Mouse (Mus musculus) hindbrain, embryonic 12.5 days (tissue): ENCODE data around the gene Dmrta2. TPM values are rescaled to one million over a fixed set of nuclear protein-coding genes. Genes with fewer than 3 reads are reported as not detected.

Experiments
- ATAC-seq: fragments of 200-750 bp; cut with Nextera tagmentation; 2 replicates; pipeline ENCODE4 v1.8.0; 2017; ENCODE audit warnings: moderate TSS enrichment; ENCODE audit not compliant: low FRiP score
- H3K27ac ChIP-seq: fragments of 300-500 bp; sonication (generic); 2 replicates; pipeline ENCODE4 v1.5.1; 2016; ENCODE audit warnings: mild to moderate bottlenecking
- H3K27me3 ChIP-seq: fragments of 300-500 bp; sonication (generic); 2 replicates; pipeline ENCODE4 v1.6.1; 2016; ENCODE audit warnings: mild to moderate bottlenecking
- H3K36me3 ChIP-seq: fragments of 300-500 bp; sonication (generic); 2 replicates; pipeline ENCODE4 v1.6.1; 2016; ENCODE audit warnings: mild to moderate bottlenecking
- H3K4me1 ChIP-seq: fragments of 300-500 bp; sonication (generic); 2 replicates; pipeline ENCODE4 v1.6.1; 2016
- H3K4me2 ChIP-seq: fragments of 300-500 bp; sonication (generic); replicated peaks from 2 replicates; pipeline ENCODE4 v1.6.1; 2016; ENCODE audit warnings: mild to moderate bottlenecking
- H3K4me3 ChIP-seq: fragments of 300-500 bp; sonication (generic); 2 replicates; pipeline ENCODE4 v1.5.1; 2016; ENCODE audit warnings: mild to moderate bottlenecking
- H3K9ac ChIP-seq: fragments of 300-500 bp; sonication (generic); 2 replicates; pipeline ENCODE4 v1.6.1; 2016; ENCODE audit warnings: mild to moderate bottlenecking, moderate library complexity
- H3K9me3 ChIP-seq: fragments of 300-500 bp; sonication (generic); replicated peaks from 2 replicates; pipeline ENCODE4 v1.6.1; 2016; ENCODE audit warnings: mild to moderate bottlenecking
- WGBS: fragments of 180-500 bp; shearing (Covaris S2); methylation state at CpG from one replicate; pipeline ENCODE4 v1.1.7; 2016; 5-methylcytosine and 5-hydroxymethylcytosine counted together
- polyA plus RNA-seq: library from polyadenylated mRNA; unstranded; fragments of >200 nt; fragmentation: Nextera tagmentation; extraction: Ambion mirVana; gene quantifications from 2 replicates; pipeline ENCODE4 v1.2.1, GENCODE M21; 2016

Gene Dmrta2
- polyA plus RNA-seq, 1 experiment from 2014 or later = 0.21 TPM

DNA sequence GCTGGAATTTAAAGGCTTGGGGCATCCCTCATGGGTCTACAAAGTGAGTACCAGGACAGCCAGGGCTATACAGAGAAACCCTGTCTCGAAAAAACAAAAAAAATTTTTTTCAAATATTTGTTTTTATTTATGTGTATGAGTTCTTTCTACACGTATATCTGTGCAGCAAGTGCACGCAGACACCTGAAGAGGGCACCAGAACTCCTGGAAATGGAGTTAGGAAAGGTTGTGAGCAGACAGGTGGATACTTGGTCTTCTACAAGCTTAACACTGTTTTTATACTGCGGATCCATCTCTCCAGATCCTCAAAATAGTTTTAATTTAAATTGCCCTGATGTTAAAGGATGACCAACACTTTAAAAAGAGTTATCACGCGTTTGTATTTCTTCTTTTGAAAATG lies 11.4 kb downstream of the Dmrta2 start:
- no peak overlapping the region for H3K9ac ChIP-seq
- peaks cover 93% of the 10 kb centered on the region for H3K27me3 ChIP-seq
- no peak overlapping the region for H3K4me2 ChIP-seq
- no peaks in the 10 kb centered on the region for H3K36me3 ChIP-seq
- no peaks in the 10 kb centered on the region for H3K4me1 ChIP-seq
- WGBS = 31% methylated on average over 6 of the region's 6 CpGs
- H3K27ac ChIP-seq = no peak overlapping the region
- no peak for ATAC-seq
- no peaks in the 10 kb centered on the region for H3K9me3 ChIP-seq
- no peak overlapping the region for H3K4me3 ChIP-seq

DNA sequence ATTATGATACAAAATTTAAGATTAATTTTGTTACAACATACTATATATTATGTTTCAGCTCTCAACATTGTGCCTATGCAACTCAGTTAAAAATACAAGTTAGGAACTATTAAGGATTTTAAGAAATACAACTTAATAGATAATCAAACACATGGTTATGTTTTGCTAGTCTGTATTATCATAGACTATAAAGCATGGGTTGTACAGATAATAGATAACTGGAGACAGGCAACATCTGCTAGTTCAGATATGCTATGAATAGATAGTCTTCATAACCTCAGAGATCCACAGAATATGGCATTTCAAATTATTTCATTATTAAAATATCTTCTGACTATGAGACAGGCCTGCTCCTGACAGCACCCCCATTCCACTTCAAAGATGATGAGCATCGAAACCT lies 28.2 kb downstream of the Dmrta2 start:
- Histone ChIP-seq H3K27me3 (no peaks in the 10 kb centered on the region), H3K4me1 (no peaks in the 10 kb centered on the region), H3K4me3 (no peak overlapping the region), H3K27ac (no peak overlapping the region), H3K9me3 (no peaks in the 10 kb centered on the region), H3K4me2 (no peak overlapping the region), H3K9ac (no peak overlapping the region), H3K36me3 (no peaks in the 10 kb centered on the region)
- ATAC-seq = no peak
- 88% methylated on average over 1 of the region's 1 CpGs for WGBS

DNA sequence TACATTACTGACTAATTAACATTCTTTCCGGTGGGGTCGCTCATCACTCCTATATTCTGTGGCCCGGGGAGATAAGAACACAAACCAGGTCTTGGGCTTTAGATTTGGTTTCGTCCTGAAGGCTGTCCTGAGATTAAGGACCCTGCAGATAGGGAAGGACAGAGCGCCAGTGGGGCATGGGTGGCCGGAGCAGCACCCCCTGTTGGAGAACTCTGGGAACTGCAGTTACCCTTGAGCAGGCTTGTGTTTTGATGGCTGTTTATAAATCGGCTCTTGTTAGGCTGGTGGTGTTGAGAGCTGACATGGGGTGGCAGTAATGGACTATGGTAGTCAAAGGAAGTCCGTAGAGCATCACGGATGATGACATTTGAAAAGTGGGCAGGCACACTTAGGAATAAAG lies 41.3 kb downstream of the Dmrta2 start:
- no peak overlapping the region for H3K27ac ChIP-seq
- no peak overlapping the region for H3K9ac ChIP-seq
- H3K4me1 ChIP-seq = peaks cover 3% of the 10 kb centered on the region
- no peaks in the 10 kb centered on the region for H3K36me3 ChIP-seq
- 47% methylated on average over 9 of the region's 9 CpGs for WGBS
- no peak overlapping the region for H3K4me3 ChIP-seq
- H3K9me3 ChIP-seq = no peaks in the 10 kb centered on the region
- peaks cover 21% of the 10 kb centered on the region for H3K27me3 ChIP-seq
- H3K4me2 ChIP-seq = no peak overlapping the region
- ATAC-seq = no peak

DNA sequence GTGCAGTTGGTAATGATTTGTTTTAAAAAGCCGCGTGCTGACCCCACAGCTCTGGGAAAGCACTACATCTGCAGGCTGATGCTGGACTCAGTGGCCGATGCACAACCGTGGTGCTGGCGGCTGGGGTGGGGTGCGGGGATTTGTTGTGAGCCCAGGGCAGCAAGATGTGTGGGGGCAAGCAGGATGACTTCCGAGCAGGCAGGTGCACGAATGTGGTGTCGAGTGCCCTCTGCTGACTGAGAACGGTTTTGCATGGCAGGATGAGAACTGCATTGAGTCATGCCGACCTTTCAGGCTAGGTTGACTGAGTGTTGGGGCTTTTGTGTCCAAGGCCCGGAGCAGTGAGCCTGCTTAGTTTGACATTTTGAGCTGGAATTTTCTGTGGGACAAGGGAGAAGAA lies 42.4 kb downstream of the Dmrta2 start:
- H3K4me2 ChIP-seq = peak overlapping the region; percentile 46
- peaks cover 21% of the 10 kb centered on the region for H3K27me3 ChIP-seq
- no peaks in the 10 kb centered on the region for H3K36me3 ChIP-seq

DNA sequence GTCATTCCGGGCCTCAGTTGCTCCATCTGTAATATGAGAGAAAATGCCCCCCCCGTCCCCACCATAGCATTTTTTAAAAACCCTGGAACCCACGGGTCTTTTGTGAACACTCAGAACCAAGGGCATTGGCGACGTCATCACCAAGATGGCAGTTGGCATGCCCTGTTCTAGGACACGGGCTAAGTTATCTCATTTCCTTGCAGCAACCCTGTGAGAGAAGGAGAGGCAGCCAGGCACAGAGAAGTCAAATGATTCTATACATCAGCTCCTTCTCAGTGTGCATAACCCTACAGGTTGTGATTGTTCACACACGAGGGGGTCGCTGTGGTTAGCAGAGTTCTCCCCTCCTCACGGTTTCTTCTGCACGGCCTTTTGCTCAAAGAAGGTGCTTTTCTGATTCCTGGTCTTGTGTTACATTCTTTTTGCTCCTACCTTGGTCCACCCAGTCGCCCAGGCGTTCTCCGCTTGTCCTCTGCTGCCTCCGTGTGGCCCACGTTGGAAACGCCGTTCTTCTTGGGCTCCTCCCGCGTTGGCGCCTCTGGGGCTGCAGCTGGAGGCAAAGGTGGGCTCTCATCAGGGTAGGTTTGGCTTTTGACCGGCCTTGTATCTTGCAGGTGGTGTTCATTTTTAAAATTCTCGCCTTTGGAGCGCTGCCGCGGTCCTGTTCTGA lies 44.2 kb downstream of the Dmrta2 start:
- Histone ChIP-seq H3K27ac (no peak overlapping the region), H3K4me1 (peaks cover 3% of the 10 kb centered on the region), H3K4me3 (no peak overlapping the region), H3K36me3 (no peaks in the 10 kb centered on the region), H3K4me2 (peak overlapping the region; percentile 32), H3K27me3 (peaks cover 21% of the 10 kb centered on the region), H3K9ac (peak overlapping the region; percentile 10; the same call in 1 of the 2 replicates), H3K9me3 (no peaks in the 10 kb centered on the region)
- 18% methylated on average over 25 of the region's 25 CpGs for WGBS
- ATAC-seq = peak; percentile 43; the same call in 1 of the 2 replicates

More for the DNA sequence above, 42.4 kb downstream of the Dmrta2 start:
- H3K9me3 ChIP-seq = no peaks in the 10 kb centered on the region
- no peak overlapping the region for H3K9ac ChIP-seq
- WGBS = 11% methylated on average over 12 of the region's 12 CpGs
- ATAC-seq = peak; percentile 71
- no peak overlapping the region for H3K27ac ChIP-seq
- H3K4me1 ChIP-seq = peaks cover 3% of the 10 kb centered on the region
- H3K4me3 ChIP-seq = 0 out of 2 replicates have a peak overlapping the region, but pooled peaks have one; percentile 5

DNA sequence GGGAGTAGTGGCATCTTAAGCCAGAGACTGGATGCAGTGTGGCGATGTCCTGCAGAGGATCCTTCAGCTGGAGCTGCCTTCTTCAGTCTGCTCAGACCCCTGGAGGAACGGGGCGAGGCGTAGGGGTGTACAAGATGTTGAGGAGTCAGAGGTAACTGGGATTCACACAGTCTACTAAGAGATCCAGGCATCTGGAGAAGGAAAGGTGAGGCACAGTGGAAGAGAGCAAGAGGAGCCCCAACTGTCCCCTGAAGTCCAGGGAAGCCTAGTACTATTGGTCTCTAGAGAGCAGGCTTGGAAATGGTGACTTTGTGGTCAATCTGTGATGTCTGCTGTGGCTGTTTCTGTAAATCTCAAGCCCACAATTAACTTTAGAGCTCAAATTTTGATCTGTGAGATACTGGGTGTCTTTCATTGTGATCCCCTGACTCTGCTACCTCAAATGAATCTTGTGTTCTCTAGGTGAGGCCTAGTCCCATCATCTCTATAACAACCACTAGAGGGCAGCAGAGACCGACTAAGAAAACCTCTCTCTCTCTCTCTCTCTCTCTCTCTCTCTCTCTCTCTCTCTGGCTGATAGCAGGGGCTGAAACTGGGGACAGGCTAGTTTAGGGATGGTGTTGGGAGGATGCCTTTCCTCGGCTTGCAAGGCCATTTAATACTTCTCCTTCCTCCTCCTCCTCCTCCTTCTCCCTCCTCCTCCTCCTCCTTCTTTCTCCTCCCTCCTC lies 50.8 kb downstream of the Dmrta2 start:
- Histone ChIP-seq H3K27ac (no peak overlapping the region), H3K4me1 (no peaks in the 10 kb centered on the region), H3K36me3 (no peaks in the 10 kb centered on the region), H3K4me2 (no peak overlapping the region), H3K27me3 (no peaks in the 10 kb centered on the region), H3K4me3 (no peak overlapping the region), H3K9me3 (no peaks in the 10 kb centered on the region), H3K9ac (no peak overlapping the region)
- WGBS = 65% methylated on average over 6 of the region's 6 CpGs
- peak; percentile 79 for ATAC-seq

DNA sequence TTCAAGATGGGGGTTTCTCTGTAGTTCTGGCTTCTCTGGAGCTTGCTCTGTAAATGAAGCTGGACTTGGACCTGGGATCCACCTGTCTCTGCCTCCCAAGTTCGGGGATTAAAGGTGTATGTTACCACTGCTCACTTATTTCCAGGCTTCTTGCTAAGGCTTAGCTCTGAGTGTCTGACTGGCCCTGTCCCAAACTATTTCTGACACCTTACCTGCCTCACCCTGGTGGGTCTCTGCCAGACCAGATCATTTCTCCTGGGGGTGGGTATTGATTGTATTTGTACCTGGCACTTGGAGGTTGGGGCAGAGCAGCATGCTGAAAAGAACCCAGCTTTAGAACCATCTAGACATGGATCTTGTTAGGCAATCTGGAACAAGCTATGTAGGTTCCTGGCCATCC lies 51.6 kb downstream of the Dmrta2 start:
- Histone ChIP-seq H3K4me3 (no peak overlapping the region), H3K27me3 (no peaks in the 10 kb centered on the region), H3K9ac (no peak overlapping the region), H3K27ac (no peak overlapping the region), H3K36me3 (no peaks in the 10 kb centered on the region), H3K4me2 (no peak overlapping the region), H3K9me3 (no peaks in the 10 kb centered on the region), H3K4me1 (no peaks in the 10 kb centered on the region)
- no peak for ATAC-seq
- 92% methylated on average over 1 of the region's 1 CpGs for WGBS
